Mouse (Mus musculus): ENCODE data around the gene Ltv1.
"Not testable (repeated sequence)": the region's sequence is repeated elsewhere in the genome, so short reads cannot be mapped to it uniquely, and the experiment has no call there.

The Ltv1 gene

DNA sequence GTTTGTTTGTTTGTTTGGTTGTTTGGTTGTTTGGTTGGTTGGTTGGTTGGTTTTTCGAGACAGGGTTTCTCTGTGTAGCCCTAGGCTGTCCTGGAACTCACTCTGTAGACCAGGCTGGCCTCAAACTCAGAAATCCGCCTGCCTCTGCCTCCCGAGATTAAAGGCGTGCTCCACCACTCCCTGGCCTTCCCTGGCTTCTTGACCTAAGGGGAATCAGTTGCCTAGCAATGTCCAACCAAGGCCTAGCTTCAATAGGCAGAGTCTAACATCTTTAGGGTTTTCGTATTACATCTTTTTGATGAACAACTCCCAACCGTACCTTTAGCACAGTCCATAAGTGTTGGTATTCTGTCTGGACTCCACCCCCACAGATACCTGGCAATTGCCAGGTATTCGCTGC is 528 bp upstream of the Ltv1 start:
- not testable (repeated sequence) for DNase-seq

DNA sequence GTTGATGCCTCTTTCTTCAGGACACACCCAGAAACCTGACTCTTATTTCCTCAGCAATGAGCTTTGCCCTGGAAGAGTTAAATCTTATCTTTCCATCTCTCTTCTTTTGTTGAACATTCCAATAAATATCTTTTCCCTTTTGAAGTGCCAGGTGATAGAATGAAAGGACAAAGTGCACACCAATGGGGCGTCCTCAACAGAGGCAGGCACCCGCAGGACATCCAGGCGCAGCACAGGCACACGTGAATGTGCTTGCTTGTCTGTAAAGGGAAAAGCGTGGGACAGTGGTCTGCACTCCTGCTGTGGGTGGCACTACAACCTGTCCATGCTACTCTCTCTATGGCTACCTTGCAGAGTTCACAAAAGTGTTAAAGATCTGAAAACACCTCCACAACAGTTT is 3.1 kb downstream of the Ltv1 start:
- no peak for DNase-seq

DNA sequence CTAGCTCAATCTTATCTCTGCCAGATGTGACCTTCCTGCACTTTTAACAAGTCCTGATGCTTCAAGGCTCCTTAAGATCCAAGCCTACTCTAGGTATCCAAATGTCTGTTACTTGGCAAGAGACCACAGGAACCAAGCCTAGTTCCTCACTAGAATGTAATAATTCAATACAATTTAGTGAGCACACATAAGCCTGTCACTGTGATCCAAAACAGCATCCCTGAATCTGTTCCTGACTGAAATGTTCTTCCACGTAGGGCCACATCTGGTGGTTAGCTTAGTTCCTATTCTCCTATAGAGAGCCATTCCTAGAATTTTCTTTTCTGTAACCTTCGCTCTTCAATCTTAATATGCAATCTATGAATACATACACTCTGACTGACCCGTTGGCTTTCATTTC is 6.2 kb downstream of the Ltv1 start:
- DNase-seq, result no peak

DNA sequence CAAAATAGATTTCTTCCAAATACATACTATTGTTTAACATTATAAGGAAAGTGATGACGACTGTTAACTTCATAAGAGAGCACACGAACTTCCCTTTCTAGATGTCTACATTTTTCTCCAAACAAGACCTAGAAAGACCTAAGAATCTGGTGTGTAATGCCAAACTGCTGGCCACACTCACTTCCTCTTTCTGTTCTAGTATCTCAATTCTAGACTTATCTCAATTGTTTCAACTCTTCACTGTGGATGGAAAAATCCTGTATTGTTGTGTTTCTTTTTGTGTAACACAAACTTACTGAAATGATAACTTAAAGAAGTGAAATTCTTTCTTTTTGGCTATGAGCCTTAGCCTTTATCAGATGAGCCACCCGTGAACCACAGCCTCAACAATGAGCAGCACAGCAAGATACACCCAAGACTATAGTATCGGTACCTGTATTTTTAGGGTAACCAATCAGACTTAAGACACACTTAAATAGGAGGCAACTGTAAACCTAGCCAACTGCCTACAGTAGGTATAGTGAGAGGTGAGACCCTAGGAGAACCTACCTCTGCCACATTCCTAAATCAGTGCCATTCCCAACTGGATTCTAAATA is 8.7 kb downstream of the Ltv1 start:
- no peak for DNase-seq

DNA sequence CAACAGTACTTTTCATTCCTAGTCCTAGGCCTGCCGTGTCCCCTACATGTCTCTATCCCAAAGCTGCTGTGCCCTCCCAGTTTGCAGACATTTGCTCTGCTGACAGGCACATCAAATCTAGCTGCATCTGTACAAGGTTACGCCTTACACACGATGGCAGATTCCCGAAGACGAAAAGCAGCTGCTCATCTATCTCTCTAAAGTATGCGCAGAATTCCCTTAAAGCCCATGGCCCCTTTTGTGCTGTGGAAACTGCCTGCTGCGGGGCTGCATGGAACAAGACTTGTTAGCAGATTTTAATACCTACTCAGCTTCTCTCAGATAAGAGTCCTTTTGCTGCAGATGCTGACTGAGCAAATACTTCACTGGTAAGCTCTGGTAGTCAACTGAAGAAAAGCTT is 12.8 kb downstream of the Ltv1 start:
- DNase-seq, result no peak

DNA sequence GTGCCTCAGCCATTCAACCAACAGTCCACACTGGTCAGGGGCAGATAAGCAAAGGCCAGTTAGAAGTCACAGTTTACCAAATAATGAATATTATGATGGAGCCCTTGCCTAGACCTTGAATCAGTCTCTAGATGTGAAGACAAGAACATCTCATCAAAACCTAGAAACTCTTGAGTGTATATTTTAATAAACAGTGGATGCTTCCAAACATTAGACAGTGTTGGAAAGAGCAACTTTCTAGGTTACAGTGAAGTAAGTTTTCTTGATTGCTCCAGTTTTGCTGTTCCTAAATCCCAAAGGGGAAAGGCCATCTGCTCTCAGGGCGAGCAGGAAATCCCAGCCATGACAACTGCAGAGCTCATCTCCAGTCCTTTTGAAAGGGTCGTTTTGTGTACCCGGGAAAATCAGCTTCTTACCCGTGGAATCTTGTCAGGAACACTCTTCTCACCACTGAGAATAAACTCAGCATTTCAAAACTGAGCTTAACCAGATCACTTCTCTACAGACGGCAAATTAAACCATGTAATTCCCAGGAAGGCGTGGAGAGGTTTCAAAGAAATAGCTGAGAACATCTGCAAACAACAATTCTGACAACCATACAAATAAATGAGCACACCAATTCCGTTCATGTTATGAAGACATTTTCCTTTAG is 14.9 kb downstream of the Ltv1 start, which contains the start of gene Zc2hc1b:
Gene Zc2hc1b, minus strand, starts transcription at position 51 of the 652 bp plus-strand sequence.
- no peak for DNase-seq

DNA sequence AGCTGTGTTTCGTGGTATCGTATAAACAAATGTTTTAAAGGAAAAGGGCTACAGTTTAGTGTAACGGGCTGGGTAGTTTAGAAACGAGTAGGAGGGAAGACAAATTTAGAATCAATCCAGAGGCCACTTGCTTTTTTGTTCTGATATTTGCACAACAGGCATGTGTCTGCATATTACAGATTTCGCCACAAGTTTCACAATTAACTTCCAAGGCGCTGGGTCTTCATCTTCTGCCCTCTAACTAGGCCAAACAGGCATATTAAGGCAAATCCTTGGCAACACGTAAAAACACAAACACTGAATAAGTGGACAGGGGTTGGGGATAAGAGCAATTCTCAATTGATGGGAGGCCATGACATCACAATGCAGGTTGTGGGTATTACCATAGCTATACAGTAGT is 17.1 kb downstream of the Ltv1 start:
- no peak for DNase-seq

DNA sequence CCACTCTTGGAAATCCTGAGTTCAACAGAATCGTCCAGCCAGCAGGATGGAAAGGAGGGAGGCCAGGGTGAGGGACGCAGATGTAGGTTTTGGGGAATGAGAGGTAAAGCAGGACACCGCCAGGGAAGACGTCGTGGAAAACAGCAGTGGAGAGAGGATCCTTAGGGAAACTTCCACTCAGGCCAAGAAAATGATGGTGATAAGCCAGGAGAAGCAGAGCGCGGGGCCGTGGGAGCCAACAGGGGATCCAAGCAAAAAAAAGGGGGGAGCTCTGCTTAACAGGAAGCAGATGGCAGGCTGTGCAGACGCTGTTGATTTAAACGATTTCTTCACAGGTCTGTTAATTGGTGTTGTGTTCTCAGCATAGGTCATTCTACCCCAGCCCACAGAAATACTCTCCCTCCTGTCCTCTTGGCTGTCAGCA is 20.2 kb downstream of the Ltv1 start:
- DNase-seq, result no peak

DNA sequence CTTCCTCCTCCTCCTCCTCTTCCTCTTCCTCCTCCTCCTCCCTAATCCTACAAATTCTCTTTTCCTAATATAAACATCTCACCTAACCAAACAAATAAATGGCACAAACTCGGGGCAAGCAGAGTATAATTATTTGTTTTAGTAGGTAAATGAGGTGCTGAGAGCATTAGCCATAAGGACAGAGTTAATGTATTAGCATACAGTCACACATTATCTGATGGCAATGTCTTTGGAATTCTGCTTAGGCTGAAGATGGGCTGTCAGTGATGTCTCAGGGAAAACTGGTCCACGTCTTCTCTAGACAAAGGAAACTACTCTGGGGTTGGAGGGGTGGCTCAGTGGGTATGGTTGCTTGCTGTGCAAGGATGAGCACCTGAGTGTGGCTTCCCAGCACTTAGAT is 21.5 kb downstream of the Ltv1 start:
- DNase-seq, result no peak

DNA sequence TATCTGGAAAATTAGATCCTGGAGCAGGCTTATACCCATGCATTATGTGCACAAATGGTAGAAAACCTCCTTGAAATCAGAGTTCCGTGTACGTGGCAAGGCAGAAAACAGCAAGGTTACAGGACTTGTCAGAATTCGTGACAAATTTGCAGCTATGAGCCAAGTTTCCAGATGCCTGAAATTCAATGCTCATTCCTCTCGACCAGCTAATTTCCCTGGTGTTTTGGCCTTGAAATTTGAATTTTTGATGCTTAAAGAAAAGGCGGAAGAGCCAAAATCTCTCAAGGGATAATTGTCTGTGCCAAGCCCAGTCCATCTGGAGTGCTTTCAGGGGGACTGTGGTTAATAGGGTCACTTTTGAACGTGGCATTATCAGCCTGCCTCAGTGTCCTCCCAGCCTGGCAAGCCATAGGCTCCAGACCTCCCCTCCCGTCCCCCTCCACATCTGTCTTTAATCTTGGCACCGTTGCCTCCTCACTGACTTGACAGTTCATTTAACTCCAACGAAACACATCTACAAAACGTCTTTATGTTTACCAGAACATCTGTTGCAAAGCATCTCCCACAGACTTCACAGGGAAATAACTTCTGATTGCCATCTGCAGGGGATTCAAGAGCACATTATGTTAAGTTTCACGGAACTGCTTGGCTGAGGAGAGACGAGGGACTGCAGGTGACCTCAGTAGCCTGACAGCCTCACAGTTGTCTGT is 22.1 kb downstream of the Ltv1 start:
- no peak for DNase-seq

DNA sequence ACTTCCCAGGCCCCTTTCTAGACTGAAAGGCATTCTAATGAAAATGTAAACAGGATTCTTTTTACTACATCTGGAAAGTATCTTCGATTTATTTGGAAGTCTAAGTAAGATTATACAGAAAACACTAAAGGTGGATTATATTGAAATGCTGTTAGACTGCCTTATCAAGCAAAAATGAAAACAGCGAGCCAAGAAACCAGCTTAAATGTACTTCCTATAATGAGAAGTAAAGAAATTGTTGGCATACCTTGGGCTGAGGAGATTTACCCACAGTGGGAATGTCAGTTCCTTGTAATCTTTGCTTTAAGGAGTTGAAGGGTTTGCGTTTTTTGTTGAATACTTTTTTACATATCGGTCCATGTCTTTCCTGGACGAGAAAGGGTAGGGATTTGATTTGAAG is 24.5 kb downstream of the Ltv1 start:
- DNase-seq, result no peak

DNA sequence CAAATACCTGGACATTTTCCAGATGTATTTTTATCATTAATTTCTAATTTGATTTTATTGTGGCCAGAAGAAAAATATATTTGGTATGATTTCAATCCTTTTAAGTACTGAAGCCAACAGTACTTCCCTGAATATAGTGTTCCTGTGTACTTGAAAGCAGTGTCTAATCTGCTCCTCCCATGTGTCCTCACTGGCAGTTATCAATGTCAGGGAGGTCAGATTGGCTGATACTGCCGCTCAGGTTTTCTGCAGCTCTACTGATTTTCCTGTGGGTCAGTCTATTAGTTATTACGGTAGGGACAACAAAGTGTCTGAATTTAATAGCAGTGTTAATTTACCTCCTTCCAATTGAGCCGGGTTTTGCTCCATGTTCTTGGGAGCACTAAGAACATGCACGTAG is 30.9 kb downstream of the Ltv1 start:
- no peak for DNase-seq

DNA sequence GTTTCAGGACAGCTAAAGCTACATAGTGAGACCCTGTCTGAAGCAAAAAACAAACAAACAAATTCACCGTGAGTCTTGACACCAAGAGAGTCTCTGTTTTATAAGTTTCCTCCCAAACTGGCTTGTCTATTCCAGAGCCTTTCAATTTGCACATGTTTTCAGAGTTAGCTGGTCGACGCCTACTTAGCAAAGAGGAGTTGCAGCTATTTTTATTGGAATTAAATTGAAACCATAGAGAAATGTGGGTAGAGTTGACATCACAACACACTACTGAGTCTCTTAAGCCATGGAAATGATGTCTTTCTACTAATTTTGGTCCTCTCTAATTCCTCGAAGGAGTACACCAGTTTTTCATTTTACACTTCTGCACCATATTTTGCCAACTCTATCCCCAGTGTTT is 32.1 kb downstream of the Ltv1 start:
- no peak for DNase-seq

DNA sequence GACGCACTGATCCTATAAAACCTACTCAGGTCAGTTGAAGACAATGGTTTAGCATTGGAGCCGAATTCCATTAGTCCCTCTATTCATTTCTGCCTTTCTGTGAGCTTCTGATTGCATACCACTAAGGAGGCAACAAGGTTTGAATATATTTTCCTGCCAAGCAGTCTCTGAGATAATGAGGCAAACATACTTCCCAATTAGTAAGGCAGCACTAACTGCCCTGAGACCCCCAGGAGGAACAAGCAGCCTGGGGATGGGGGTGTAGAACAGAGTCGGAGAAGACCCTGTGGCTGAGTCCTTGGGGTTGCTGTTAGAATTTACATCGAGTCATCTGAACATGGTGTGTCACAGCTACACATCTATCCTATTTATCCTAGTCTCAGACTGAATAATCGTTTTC is 37.6 kb downstream of the Ltv1 start:
- DNase-seq, result no peak

DNA sequence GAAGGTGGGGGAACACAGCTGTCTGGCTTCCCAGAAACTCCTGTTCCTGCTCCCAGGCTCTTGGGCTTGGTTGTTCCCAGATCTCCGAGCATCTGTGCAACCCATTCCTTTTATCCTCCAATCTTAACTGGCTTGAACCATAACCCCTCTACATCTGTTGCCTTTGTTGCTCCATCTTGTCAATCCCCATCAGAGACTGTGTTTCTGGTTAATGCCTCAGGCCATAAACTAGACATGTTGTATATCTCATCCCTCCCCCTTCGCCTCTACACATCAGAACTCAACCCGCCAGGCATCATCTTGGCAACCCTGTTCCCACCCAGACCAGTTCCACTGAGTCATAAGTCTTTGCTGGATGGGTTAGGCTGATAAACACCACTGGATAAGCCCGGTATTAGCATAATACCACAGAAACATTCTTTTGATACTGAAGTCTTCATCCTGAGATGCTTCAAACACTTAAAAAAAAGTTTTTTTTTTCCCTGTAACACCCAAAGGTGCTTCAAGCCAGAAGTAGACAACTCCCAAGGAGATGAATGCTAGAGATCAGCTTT is 40.1 kb downstream of the Ltv1 start:
- no peak for DNase-seq

DNA sequence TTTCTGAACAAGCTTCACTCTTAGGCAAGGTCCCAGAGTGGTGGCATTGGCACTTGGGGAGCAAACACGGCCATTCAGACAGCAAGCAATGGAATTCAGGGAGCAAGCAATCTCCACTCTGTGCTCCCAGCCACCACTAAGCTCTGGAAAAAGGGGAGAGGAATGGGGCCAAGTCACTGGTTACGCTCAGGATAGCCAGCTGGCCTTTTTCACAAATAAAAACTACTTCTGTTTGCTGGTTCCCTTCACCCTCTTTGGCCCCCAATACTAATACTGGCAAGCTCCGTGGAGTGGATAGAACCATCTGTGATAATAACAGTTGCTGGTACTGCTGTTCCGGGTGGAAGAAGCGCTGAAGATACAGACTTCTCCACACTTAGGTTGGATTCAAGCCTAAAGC is 41.6 kb downstream of the Ltv1 start:
- DNase-seq, result peak; percentile 34

DNA sequence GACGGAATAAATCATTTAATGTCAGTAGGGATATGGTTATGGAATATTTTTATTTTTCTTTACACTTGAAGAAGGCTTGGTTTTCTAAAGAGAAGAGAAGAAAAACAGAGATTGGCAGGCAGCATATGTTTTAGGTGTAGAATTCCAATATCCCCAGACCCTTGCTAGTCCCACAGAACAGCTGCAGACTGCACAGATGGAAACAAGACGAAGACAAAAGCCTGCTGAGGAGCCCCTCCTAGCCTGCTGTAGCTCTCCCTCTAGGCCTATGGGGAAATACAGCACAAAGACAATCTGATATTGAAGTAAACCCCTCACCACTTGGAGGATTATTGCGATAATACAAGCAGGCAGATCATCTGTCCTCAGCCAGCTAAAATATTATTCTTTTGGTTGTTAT is 42.5 kb downstream of the Ltv1 start:
- no peak for DNase-seq

DNA sequence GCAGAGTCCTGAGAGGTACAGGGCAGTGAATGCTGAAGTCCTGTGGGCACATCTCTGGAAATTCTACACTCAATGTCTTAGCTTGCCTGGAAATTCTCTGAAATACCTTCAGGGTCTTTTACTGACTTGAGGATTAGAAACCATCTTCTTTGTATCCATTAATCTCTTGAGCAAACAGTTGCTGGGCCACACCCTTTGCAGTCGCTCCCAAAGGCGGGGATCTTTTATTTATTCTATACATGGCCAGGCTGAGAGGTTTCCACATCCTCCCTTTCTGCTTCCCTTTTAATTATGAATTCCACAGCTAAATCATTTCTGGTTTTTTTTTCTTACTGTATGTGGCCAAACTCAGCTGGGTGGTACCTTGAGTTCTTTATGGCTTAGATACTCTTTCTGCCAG is 52.5 kb downstream of the Ltv1 start:
- no peak for DNase-seq

DNA sequence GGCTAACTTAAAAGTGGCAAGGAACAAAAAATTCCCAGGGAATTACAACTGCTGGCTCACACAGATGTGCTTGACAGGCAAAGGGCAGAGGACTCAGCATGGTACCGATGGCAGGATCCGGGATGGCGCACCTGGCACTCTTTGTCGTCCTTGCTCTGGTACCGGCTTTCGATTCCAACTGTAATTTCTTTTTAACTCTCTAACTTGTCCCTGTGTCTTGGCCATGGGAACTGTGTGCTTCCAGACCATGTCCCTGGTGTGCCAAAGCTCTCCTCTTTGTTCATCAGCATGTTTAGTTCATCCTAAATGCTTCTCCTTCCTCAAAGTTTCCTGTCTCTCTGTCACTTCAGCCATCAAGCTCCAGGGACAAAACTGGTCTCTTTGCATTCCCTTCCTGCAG is 55.1 kb downstream of the Ltv1 start:
- DNase-seq, result no peak

DNA sequence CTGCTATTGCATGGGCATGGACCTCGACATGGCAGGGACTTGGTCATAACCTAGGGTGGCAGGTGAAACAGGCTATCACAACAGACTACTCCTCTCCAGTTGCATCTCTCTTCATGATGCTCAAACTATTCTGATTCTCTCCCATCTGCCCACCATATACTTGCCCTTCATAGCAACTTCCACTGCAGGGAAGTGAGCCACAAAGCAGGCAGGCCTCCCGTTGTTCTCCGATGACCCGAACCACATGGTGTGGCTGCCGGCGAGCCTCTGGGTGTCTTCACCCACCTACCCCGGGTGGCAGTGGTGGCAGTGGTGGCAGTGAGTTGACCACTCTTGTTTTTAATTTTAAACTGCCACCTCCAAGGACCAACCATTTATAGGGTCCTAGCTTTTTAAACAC is 57.2 kb downstream of the Ltv1 start:
- DNase-seq, result no peak

DNA sequence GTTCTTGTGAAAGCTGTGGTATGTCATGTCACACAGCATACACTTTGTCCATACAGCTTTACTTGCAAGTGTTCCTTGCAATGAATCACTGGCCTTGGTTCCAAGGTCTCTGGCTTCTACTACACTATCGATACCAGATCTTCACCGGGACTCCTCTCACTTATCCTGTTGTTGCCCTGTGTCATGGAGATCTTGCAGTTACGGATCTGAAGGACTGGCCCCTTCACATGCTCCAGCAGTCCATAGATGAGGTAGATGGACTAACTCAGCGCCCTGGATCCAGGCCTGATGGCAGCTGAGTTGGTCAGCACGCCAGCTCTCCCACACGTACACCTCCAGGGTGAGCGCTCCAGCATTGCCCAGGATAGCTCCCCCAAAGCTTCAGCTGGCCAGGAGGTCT is 57.7 kb downstream of the Ltv1 start:
- DNase-seq, result no peak

DNA sequence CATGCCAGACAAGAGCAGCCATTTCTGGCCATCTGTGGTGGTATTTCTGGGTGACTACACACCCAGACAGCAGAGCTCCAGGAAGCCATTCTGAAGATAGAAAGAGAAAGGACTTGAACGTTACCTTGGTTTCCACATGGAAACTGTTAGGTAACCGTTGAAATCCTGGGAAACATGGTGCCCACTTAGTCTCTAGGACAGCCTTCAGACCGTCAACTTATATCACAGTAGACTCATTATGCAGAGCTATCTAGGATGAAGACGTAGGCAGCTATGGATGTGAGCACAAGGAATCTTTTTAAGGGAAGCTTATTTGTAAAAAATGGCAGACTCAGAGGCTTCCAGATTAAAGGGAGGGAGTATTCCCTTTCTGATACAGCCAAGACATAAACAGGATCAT is 59.1 kb downstream of the Ltv1 start:
- no peak for DNase-seq

Data from kidney, postnatal 14 days (tissue).